Mouse (Mus musculus): ENCODE results near the gene Arhgap9. TPM values are rescaled to one million over a fixed set of nuclear protein-coding genes. Genes with fewer than 3 reads are reported as not detected.

Arhgap9 gene
- polyA plus RNA-seq, 1 experiment from 2014 or later, result 5.5 TPM

GRCm38 (mm10) chr10:127367116-127367515, 45.4 kb downstream of the Arhgap9 start:
- Histone ChIP-seq H3K36me3 (ENCODE audit: control insufficient read depth, insufficient read depth, low read length) (no peaks in the 10 kb centered on the region), H3K27ac (ENCODE audit: low read length) (no peak overlapping the region), H3K9ac (ENCODE audit: low read length) (no peak overlapping the region), H3K4me2 (ENCODE audit: low read depth, low read length) (no peak overlapping the region), H3K4me1 (replicated peaks; ENCODE audit: control insufficient read depth, insufficient read depth, low read length) (no peaks in the 10 kb centered on the region), H3K4me3 (ENCODE audit: low read length) (no peak overlapping the region), H3K9me3 (ENCODE audit: control insufficient read depth, low read length) (no peaks in the 10 kb centered on the region), H3K27me3 (ENCODE audit: control insufficient read depth, insufficient read depth, low read depth, low read length) (no peaks in the 10 kb centered on the region)
- 75% methylated on average over 5 of the region's 5 CpGs for WGBS
- ATAC-seq (ENCODE audit: low read depth), result no peak

DNA sequence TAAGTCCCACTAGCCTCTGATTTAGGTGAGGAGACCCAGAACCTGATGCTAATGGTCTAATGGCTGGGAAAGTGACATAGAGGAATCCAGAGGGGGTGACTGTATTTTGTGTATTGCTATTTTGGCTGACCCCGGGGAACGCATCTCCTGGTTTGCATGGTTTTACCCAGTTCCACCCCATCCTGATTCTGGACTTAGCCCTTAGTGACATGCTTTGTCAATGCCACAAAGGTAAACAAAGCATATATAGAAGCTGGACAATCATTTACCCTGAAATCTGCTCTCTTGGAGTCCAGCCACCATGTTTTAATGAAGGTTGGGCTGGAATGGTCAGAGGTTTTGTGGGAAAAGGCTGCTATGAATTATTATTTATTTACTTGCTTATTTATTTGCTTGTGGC, 46.5 kb downstream of the Arhgap9 start:
- Histone ChIP-seq H3K4me3 (ENCODE audit: low read length) (no peak overlapping the region), H3K9ac (ENCODE audit: low read length) (no peak overlapping the region), H3K9me3 (ENCODE audit: control insufficient read depth, low read length) (no peaks in the 10 kb centered on the region), H3K4me1 (replicated peaks; ENCODE audit: control insufficient read depth, insufficient read depth, low read length) (no peaks in the 10 kb centered on the region), H3K27ac (ENCODE audit: low read length) (no peak overlapping the region), H3K4me2 (ENCODE audit: low read depth, low read length) (no peak overlapping the region), H3K27me3 (ENCODE audit: control insufficient read depth, insufficient read depth, low read depth, low read length) (no peaks in the 10 kb centered on the region), H3K36me3 (ENCODE audit: control insufficient read depth, insufficient read depth, low read length) (no peaks in the 10 kb centered on the region)
- ATAC-seq (ENCODE audit: low read depth), result no peak
- 36% methylated on average over 2 of the region's 2 CpGs for WGBS

GRCm38 (mm10) chr10:127369834-127370820, 48.4 kb downstream of the Arhgap9 start, which contains the start of gene Inhbc:
Gene Inhbc, minus strand, starts transcription at chr10:127370431.
- H3K27ac ChIP-seq (ENCODE audit: low read length), result no peak within 1 kb of the TSS
- H3K27me3 ChIP-seq (ENCODE audit: control insufficient read depth, insufficient read depth, low read depth, low read length), result no peaks in the 10 kb centered on the region
- no peak within 1 kb of the TSS for H3K4me2 ChIP-seq (ENCODE audit: low read depth, low read length)
- no peaks in the 10 kb centered on the region for H3K9me3 ChIP-seq (ENCODE audit: control insufficient read depth, low read length)
- no peak within 1 kb of the TSS for H3K9ac ChIP-seq (ENCODE audit: low read length)
- WGBS, result 65% methylated on average over 22 of the region's 22 CpGs
- no peak for ATAC-seq (ENCODE audit: low read depth)
- no peaks in the 10 kb centered on the region for H3K4me1 ChIP-seq (replicated peaks; ENCODE audit: control insufficient read depth, insufficient read depth, low read length)
- H3K36me3 ChIP-seq (ENCODE audit: control insufficient read depth, insufficient read depth, low read length), result no peaks in the 10 kb centered on the region
- H3K4me3 ChIP-seq (ENCODE audit: low read length), result no peak within 1 kb of the TSS

DNA sequence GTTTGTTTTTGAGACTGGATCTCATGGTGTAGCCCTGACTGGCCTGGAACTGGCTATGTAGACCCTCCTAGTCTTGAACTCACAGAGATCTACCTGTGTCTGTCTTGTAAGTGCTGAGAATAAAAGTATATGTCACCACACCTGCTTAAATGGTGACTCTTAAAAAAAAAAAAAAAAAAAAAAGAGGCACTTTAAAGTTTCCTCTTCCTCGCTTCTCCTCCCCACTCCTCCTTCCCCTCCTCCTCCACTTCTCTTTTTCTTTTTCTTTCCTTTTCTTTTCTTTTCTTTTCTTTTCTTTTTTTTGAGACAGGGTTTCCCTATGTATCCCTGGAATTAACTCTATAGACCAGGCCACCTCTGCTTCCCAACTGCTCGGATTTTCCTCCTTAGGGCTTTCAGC, 49.3 kb downstream of the Arhgap9 start:
- 64% methylated on average over 2 of the region's 2 CpGs for WGBS

DNA sequence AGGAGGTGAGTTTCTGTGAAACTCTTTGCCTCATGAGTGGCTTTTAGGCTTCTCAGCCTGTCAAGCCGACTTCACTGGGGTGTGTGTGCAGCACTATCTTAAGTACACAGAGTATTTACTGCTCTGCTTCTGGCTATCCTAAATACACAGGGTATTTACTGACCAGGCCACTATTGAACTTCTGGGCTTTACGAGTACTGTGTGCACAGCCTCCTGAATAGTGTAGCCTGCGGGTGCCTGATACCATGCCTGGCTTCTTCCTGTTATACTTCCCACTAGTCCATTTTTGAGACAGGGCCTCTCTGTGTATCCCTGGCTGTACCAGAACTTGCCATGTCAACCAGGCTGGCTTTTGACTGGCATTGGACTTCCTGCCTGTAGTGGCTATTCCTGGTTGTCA, 55.9 kb downstream of the Arhgap9 start:
- Histone ChIP-seq H3K4me1 (replicated peaks; ENCODE audit: control insufficient read depth, insufficient read depth, low read length) (peaks cover 5% of the 10 kb centered on the region), H3K9me3 (ENCODE audit: control insufficient read depth, low read length) (no peaks in the 10 kb centered on the region), H3K9ac (ENCODE audit: low read length) (no peak overlapping the region), H3K4me3 (ENCODE audit: low read length) (no peak overlapping the region), H3K27me3 (ENCODE audit: control insufficient read depth, insufficient read depth, low read depth, low read length) (no peaks in the 10 kb centered on the region), H3K27ac (ENCODE audit: low read length) (no peak overlapping the region), H3K4me2 (ENCODE audit: low read depth, low read length) (no peak overlapping the region), H3K36me3 (ENCODE audit: control insufficient read depth, insufficient read depth, low read length) (no peaks in the 10 kb centered on the region)
- ATAC-seq (ENCODE audit: low read depth), result no peak
- 53% methylated on average over 3 of the region's 3 CpGs for WGBS

More for the DNA sequence above, 49.3 kb downstream of the Arhgap9 start:
- Histone ChIP-seq H3K27ac (ENCODE audit: low read length) (no peak overlapping the region), H3K4me2 (ENCODE audit: low read depth, low read length) (no peak overlapping the region), H3K4me1 (replicated peaks; ENCODE audit: control insufficient read depth, insufficient read depth, low read length) (no peaks in the 10 kb centered on the region), H3K4me3 (ENCODE audit: low read length) (no peak overlapping the region), H3K36me3 (ENCODE audit: control insufficient read depth, insufficient read depth, low read length) (no peaks in the 10 kb centered on the region), H3K9ac (ENCODE audit: low read length) (no peak overlapping the region), H3K9me3 (ENCODE audit: control insufficient read depth, low read length) (no peaks in the 10 kb centered on the region), H3K27me3 (ENCODE audit: control insufficient read depth, insufficient read depth, low read depth, low read length) (no peaks in the 10 kb centered on the region)
- no peak for ATAC-seq (ENCODE audit: low read depth)

Other genes starting within 250 kb of the Arhgap9 start
- gene Agap2, start 246.7 kb upstream of the Arhgap9 start, polyA plus RNA-seq (2015; fragmentation: Nextera tagmentation; extraction: Ambion mirVana), result 0.04 and 0.58 TPM in 2 replicates
- gene Os9, start 200.8 kb upstream of the Arhgap9 start, polyA plus RNA-seq (2015; fragmentation: Nextera tagmentation; extraction: Ambion mirVana), result 108 and 111 TPM in 2 replicates
- 3.5 and 5.2 TPM in 2 replicates for gene B4galnt1, start 156.7 kb upstream of the Arhgap9 start, polyA plus RNA-seq (2015; fragmentation: Nextera tagmentation; extraction: Ambion mirVana)
- 0.88 and 1.1 TPM in 2 replicates for gene Slc26a10, start 141.3 kb upstream of the Arhgap9 start, polyA plus RNA-seq (2015; fragmentation: Nextera tagmentation; extraction: Ambion mirVana)
- gene Arhgef25, start 131.9 kb upstream of the Arhgap9 start, polyA plus RNA-seq (2015; fragmentation: Nextera tagmentation; extraction: Ambion mirVana), result 60.3 and 65.0 TPM in 2 replicates
- gene Dtx3, start 126.2 kb upstream of the Arhgap9 start, polyA plus RNA-seq (2015; fragmentation: Nextera tagmentation; extraction: Ambion mirVana), result 72.9 and 74.8 TPM in 2 replicates
- gene Pip4k2c, start 110.4 kb upstream of the Arhgap9 start, polyA plus RNA-seq (2015; fragmentation: Nextera tagmentation; extraction: Ambion mirVana), result 30.0 and 30.8 TPM in 2 replicates
- 1.2 TPM in 2 replicates for gene Kif5a, start 58.6 kb upstream of the Arhgap9 start, polyA plus RNA-seq (2015; fragmentation: Nextera tagmentation; extraction: Ambion mirVana)
- gene Dctn2, start 55.6 kb upstream of the Arhgap9 start, polyA plus RNA-seq (2015; fragmentation: Nextera tagmentation; extraction: Ambion mirVana), result 183 and 194 TPM in 2 replicates
- gene Mbd6, start 32.9 kb upstream of the Arhgap9 start, polyA plus RNA-seq (2015; fragmentation: Nextera tagmentation; extraction: Ambion mirVana), result 10.6 and 15.2 TPM in 2 replicates
- 86.1 and 93.9 TPM in 2 replicates for gene Mars, start 10.2 kb upstream of the Arhgap9 start, polyA plus RNA-seq (2015; fragmentation: Nextera tagmentation; extraction: Ambion mirVana)
- gene Gli1, start 20.0 kb downstream of the Arhgap9 start, polyA plus RNA-seq (2015; fragmentation: Nextera tagmentation; extraction: Ambion mirVana), result 9.7 and 10.5 TPM in 2 replicates
- gene Inhbe, start 32.4 kb downstream of the Arhgap9 start, polyA plus RNA-seq (2015; fragmentation: Nextera tagmentation; extraction: Ambion mirVana), result not detected in 2 replicates
- not detected in 2 replicates for gene Inhbc, start 48.5 kb downstream of the Arhgap9 start, polyA plus RNA-seq (2015; fragmentation: Nextera tagmentation; extraction: Ambion mirVana)
- gene R3hdm2, start 58.4 kb downstream of the Arhgap9 start, polyA plus RNA-seq (2015; fragmentation: Nextera tagmentation; extraction: Ambion mirVana), result 22.2 and 22.4 TPM in 2 replicates
- gene Stac3, start 179.7 kb downstream of the Arhgap9 start, polyA plus RNA-seq (2015; fragmentation: Nextera tagmentation; extraction: Ambion mirVana), result 1.3 and 1.8 TPM in 2 replicates
- gene Ndufa4l2, start 193.0 kb downstream of the Arhgap9 start, polyA plus RNA-seq (2015; fragmentation: Nextera tagmentation; extraction: Ambion mirVana), result 155 and 169 TPM in 2 replicates
- gene Shmt2, start 200.5 kb downstream of the Arhgap9 start, polyA plus RNA-seq (2015; fragmentation: Nextera tagmentation; extraction: Ambion mirVana), result 116 and 119 TPM in 2 replicates
- gene Nxph4, start 212.6 kb downstream of the Arhgap9 start, polyA plus RNA-seq (2015; fragmentation: Nextera tagmentation; extraction: Ambion mirVana), result 1.8 TPM in 2 replicates